Mouse (Mus musculus) C2C12 (cell line): ENCODE data around the gene Fxyd3. TPM values are rescaled to one million over a fixed set of nuclear protein-coding genes. Genes with fewer than 3 reads are reported as not detected.

Experiments
- H3K27me3 ChIP-seq: one replicate; pipeline ENCODE4 v1.6.1; 2011; ENCODE audit not compliant: control insufficient read depth, insufficient read depth, insufficient read length
- H3K36me3 ChIP-seq: one replicate; pipeline ENCODE4 v1.6.1; 2011; ENCODE audit not compliant: control insufficient read depth, insufficient read depth
- H3K4me3 ChIP-seq: one replicate; pipeline ENCODE4 v1.5.1; 2011; ENCODE audit warnings: mild to moderate bottlenecking, control low read depth; ENCODE audit not compliant: poor library complexity, insufficient read depth, severe bottlenecking
- H3K79me2 ChIP-seq: one replicate; pipeline ENCODE4 v1.6.1; 2011; ENCODE audit not compliant: control insufficient read depth, insufficient read depth
- H3K79me3 ChIP-seq: one replicate; pipeline ENCODE4 v1.6.1; 2011; ENCODE audit warnings: low read depth, control low read depth
- H3ac ChIP-seq: one replicate; pipeline ENCODE3; 2011; ENCODE audit warnings: low read depth; ENCODE audit not compliant: control insufficient read depth, insufficient read length
- CEBPB ChIP-seq: IDR thresholded peaks from one replicate; pipeline ENCODE4 v1.6.1; 2011; ENCODE audit warnings: low read depth, mild to moderate bottlenecking, control low read depth, moderate library complexity
- CTCF ChIP-seq: IDR thresholded peaks from one replicate; pipeline ENCODE4 v1.5.1; 2011; ENCODE audit not compliant: control insufficient read depth, insufficient read depth, insufficient read length
- FOSL1 ChIP-seq: IDR thresholded peaks from one replicate; pipeline ENCODE4 v1.8.0; 2011; ENCODE audit warnings: mild to moderate bottlenecking, low read length; ENCODE audit not compliant: poor library complexity, insufficient read depth, severe bottlenecking
- MAX ChIP-seq: IDR thresholded peaks from one replicate; pipeline ENCODE4 v1.6.1; 2011; ENCODE audit warnings: mild to moderate bottlenecking, control low read depth
- MYOD1 ChIP-seq: IDR thresholded peaks from one replicate; pipeline ENCODE4 v1.6.1; 2011; ENCODE audit warnings: low read depth; ENCODE audit not compliant: control insufficient read depth, insufficient read length
- MYOG ChIP-seq: IDR thresholded peaks from one replicate; pipeline ENCODE4 v1.6.1; 2011; ENCODE audit not compliant: control insufficient read depth, insufficient read length; ENCODE audit errors: extremely low read depth
- USF1 ChIP-seq: IDR thresholded peaks from one replicate; pipeline ENCODE4 v1.6.1; 2011; ENCODE audit warnings: low read depth, mild to moderate bottlenecking, control low read depth, moderate library complexity
- polyA plus RNA-seq: library from polyadenylated mRNA; unstranded; fragments of >200 nt; fragmentation: generic; extraction: Trizol; gene quantifications from one replicate; pipeline ENCODE4 v1.2.1, GENCODE M21; 2012; ENCODE audit warnings: missing spikeins

Gene Fxyd3
- polyA plus RNA-seq, 1 experiment: 0.04 TPM

GRCm38 (mm10) chr7:31040281-31041022, 36.1 kb downstream of the Fxyd3 start:
- Histone ChIP-seq H3K36me3 (no peaks in the 10 kb centered on the region), H3K4me3 (no peak overlapping the region), H3K79me2 (no peaks in the 10 kb centered on the region), H3K79me3 (no peaks in the 10 kb centered on the region), H3K27me3 (no peaks in the 10 kb centered on the region), H3ac (no peak overlapping the region)
- TF ChIP-seq MYOG: no peak
- TF ChIP-seq FOSL1: no peak
- no peak for TF ChIP-seq MYOD1
- TF ChIP-seq USF1: no peak
- TF ChIP-seq MAX: no peak
- TF ChIP-seq CTCF: no peak
- no peak for TF ChIP-seq CEBPB

- H3K79me3 ChIP-seq: no peaks in the 10 kb centered on the region
- H3K4me3 ChIP-seq: no peak overlapping the region
- no peak overlapping the region for H3ac ChIP-seq
- no peaks in the 10 kb centered on the region for H3K79me2 ChIP-seq
- no peaks in the 10 kb centered on the region for H3K27me3 ChIP-seq
- H3K36me3 ChIP-seq: no peaks in the 10 kb centered on the region
- TF ChIP-seq FOSL1: no peak
- TF ChIP-seq CTCF: no peak
- TF ChIP-seq MYOD1: no peak
- TF ChIP-seq USF1: no peak
- no peak for TF ChIP-seq MYOG
- no peak for TF ChIP-seq CEBPB
- no peak for TF ChIP-seq MAX
These were observed 37.5 kb downstream of the Fxyd3 start for GRCm38 (mm10) chr7:31039011-31039410.

- Histone ChIP-seq H3K27me3 (no peaks in the 10 kb centered on the region), H3ac (no peak overlapping the region), H3K36me3 (no peaks in the 10 kb centered on the region), H3K79me3 (no peaks in the 10 kb centered on the region), H3K79me2 (no peaks in the 10 kb centered on the region), H3K4me3 (no peak overlapping the region)
- no peak for TF ChIP-seq CTCF
- no peak for TF ChIP-seq FOSL1
- TF ChIP-seq CEBPB: no peak
- no peak for TF ChIP-seq MYOD1
- TF ChIP-seq MYOG: no peak
- no peak for TF ChIP-seq USF1
- no peak for TF ChIP-seq MAX
These were observed 38.8 kb downstream of the Fxyd3 start for GRCm38 (mm10) chr7:31037675-31038074.

GRCm38 (mm10) chr7:31036917-31037316, 39.6 kb downstream of the Fxyd3 start:
- Histone ChIP-seq H3K27me3 (no peaks in the 10 kb centered on the region), H3ac (no peak overlapping the region), H3K4me3 (no peak overlapping the region), H3K79me2 (no peaks in the 10 kb centered on the region), H3K79me3 (no peaks in the 10 kb centered on the region), H3K36me3 (no peaks in the 10 kb centered on the region)
- TF ChIP-seq FOSL1 (no peak), MYOG (no peak), USF1 (no peak), CTCF (no peak), MAX (no peak), CEBPB (no peak), MYOD1 (no peak)

- Histone ChIP-seq H3K36me3 (no peaks in the 10 kb centered on the region), H3K79me3 (no peaks in the 10 kb centered on the region), H3K79me2 (no peaks in the 10 kb centered on the region), H3K27me3 (no peaks in the 10 kb centered on the region), H3K4me3 (no peak overlapping the region), H3ac (no peak overlapping the region)
- no peak for TF ChIP-seq FOSL1
- no peak for TF ChIP-seq CTCF
- TF ChIP-seq MYOG: no peak
- TF ChIP-seq MYOD1: no peak
- no peak for TF ChIP-seq MAX
- no peak for TF ChIP-seq CEBPB
- no peak for TF ChIP-seq USF1
These were observed 41.2 kb downstream of the Fxyd3 start for GRCm38 (mm10) chr7:31035291-31035690.

- no peaks in the 10 kb centered on the region for H3K79me2 ChIP-seq
- TF ChIP-seq MAX (no peak), FOSL1 (no peak), CTCF (peak; percentile 33), MYOG (no peak), MYOD1 (no peak), USF1 (peak; percentile 12)
- no peak overlapping the region for H3ac ChIP-seq
- no peak overlapping the region for H3K4me3 ChIP-seq
- H3K79me3 ChIP-seq: no peaks in the 10 kb centered on the region
- H3K27me3 ChIP-seq: no peaks in the 10 kb centered on the region
- no peaks in the 10 kb centered on the region for H3K36me3 ChIP-seq
These were observed 41.7 kb downstream of the Fxyd3 start for GRCm38 (mm10) chr7:31034789-31035188.
